Mouse (Mus musculus) thymus, adult 2 months (tissue): Measurements from ENCODE around the gene Traf4.

Experiments
- CTCF ChIP-seq: fragments of 200-500 bp; IDR thresholded peaks from 2 replicates; pipeline ENCODE4 v1.5.1; 2012; ENCODE audit warnings: mild to moderate bottlenecking, control low read depth, low read length, moderate library complexity, borderline replicate concordance; ENCODE audit not compliant: control insufficient read depth, poor library complexity, insufficient read depth; ENCODE audit errors: extremely low read depth
- POLR2A ChIP-seq: fragments of 200-500 bp; IDR thresholded peaks from 2 replicates; pipeline ENCODE4 v1.6.1; 2012; ENCODE audit warnings: mild to moderate bottlenecking, low read length, control low read depth, moderate library complexity; ENCODE audit not compliant: control insufficient read depth, poor library complexity, insufficient read depth; ENCODE audit errors: extremely low read depth

DNA sequence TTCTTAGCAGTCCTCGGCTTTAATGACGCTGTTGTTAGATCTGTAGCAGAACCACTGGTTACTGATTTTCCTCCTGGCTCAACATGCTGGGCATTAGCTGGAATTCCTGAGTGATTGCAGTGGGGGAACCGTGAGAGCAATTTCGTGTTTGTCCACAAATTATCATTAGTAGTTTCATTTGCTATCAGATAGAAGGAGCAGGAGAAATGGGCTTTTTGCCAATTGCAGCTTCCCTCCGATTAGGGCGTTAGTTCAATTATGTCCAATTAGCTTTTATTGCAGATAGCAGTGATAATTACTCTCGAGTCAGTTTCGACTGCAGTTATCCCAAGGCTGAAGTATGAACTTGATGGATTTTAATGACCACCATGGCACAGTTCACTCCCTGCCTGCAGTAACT is 35.9 kb downstream of the Traf4 start:
- TF ChIP-seq CTCF (no peak), POLR2A (no peak)
